Mouse (Mus musculus): ENCODE results near the gene Sned1.
A peak's percentile ranks its signal among the peaks of the same experiment; 100 is the strongest.
"Not testable (repeated sequence)": the region's sequence is repeated elsewhere in the genome, so short reads cannot be mapped to it uniquely, and the experiment has no call there.

The Sned1 gene

GRCm38 (mm10) chr1:93229626-93230025 lies 6.0 kb upstream of the Sned1 start:
- no peak for DNase-seq

GRCm38 (mm10) chr1:93236545-93236924 lies 894 bp downstream of the Sned1 start:
- no peak for DNase-seq

GRCm38 (mm10) chr1:93237676-93238075 lies 2.0 kb downstream of the Sned1 start:
- no peak for DNase-seq

GRCm38 (mm10) chr1:93238201-93238600 lies 2.6 kb downstream of the Sned1 start:
- no peak for DNase-seq

- DNase-seq = no peak
Measured at GRCm38 (mm10) chr1:93245936-93246335, 10.3 kb downstream of the Sned1 start.

- DNase-seq = no peak
Measured at GRCm38 (mm10) chr1:93252586-93252985, 16.9 kb downstream of the Sned1 start.

GRCm38 (mm10) chr1:93255761-93256160 lies 20.1 kb downstream of the Sned1 start:
- DNase-seq = no peak

- no peak for DNase-seq
Measured at GRCm38 (mm10) chr1:93257560-93257959, 21.9 kb downstream of the Sned1 start.

GRCm38 (mm10) chr1:93267207-93267606 lies 31.6 kb downstream of the Sned1 start:
- DNase-seq = no peak

GRCm38 (mm10) chr1:93268246-93268645 lies 32.6 kb downstream of the Sned1 start:
- no peak for DNase-seq

- no peak for DNase-seq
Measured at GRCm38 (mm10) chr1:93270516-93271240, 35.0 kb downstream of the Sned1 start.

GRCm38 (mm10) chr1:93271751-93272150 lies 36.1 kb downstream of the Sned1 start:
- no peak for DNase-seq

GRCm38 (mm10) chr1:93272409-93272821 lies 36.8 kb downstream of the Sned1 start:
- no peak for DNase-seq

GRCm38 (mm10) chr1:93275561-93275960 lies 39.9 kb downstream of the Sned1 start:
- no peak for DNase-seq

GRCm38 (mm10) chr1:93277041-93277440 lies 41.4 kb downstream of the Sned1 start:
- DNase-seq = no peak

- no peak for DNase-seq
Measured at GRCm38 (mm10) chr1:93289678-93290214, 54.1 kb downstream of the Sned1 start.

- DNase-seq = no peak
Measured at GRCm38 (mm10) chr1:93290956-93291355, 55.3 kb downstream of the Sned1 start.

GRCm38 (mm10) chr1:93291591-93291990 lies 56.0 kb downstream of the Sned1 start:
- no peak for DNase-seq

- DNase-seq = no peak
Measured at GRCm38 (mm10) chr1:93292006-93292405, 56.4 kb downstream of the Sned1 start.

- DNase-seq = not testable (repeated sequence)
Measured at GRCm38 (mm10) chr1:93294491-93294890, 58.9 kb downstream of the Sned1 start.

- no peak for DNase-seq
Measured at GRCm38 (mm10) chr1:93299791-93300190, 64.2 kb downstream of the Sned1 start.

GRCm38 (mm10) chr1:93300578-93300977 lies 64.9 kb downstream of the Sned1 start:
- no peak for DNase-seq

- peak; percentile 70 for DNase-seq
Measured at GRCm38 (mm10) chr1:93305581-93306337, 70.1 kb downstream of the Sned1 start, which contains the start of gene Mterf4. TSS of gene Mterf4 (minus strand) at chr1:93305915.

GRCm38 (mm10) chr1:93323973-93324372 lies 88.3 kb downstream of the Sned1 start:
- no peak for DNase-seq

Data from layer of hippocampus, adult 9-11 months (tissue).